Mouse (Mus musculus) 416B (cell line): ENCODE measurements around the gene Gcm1.
"Not testable (repeated sequence)": the region's sequence is repeated elsewhere in the genome, so short reads cannot be mapped to it uniquely, and the experiment has no call there.

Source experiments
- DNase-seq: peaks from one replicate; pipeline ENCODE4 v3.0.0; 2011; ENCODE audit warnings: low read depth

Gcm1 gene

DNA sequence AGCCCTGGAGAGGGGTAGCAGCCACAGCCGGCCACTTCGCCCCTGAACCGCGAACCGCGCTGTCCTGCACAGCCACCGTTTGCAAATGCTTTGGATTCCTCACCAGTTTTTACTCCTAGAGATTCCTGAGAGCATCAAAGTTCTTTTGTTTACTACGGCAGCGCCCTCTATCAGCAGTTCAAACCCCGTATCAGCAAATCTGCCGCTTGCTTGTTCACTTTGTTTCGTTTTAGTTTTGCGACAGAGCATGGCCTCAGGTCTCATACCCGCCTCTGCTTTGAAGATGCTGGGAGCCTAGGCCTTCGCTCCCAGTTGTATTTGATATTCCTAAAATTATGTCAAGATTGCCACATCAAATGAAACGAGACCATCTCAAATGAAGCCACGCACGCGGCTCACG lies 5.0 kb upstream of the Gcm1 start:
- no peak for DNase-seq

DNA sequence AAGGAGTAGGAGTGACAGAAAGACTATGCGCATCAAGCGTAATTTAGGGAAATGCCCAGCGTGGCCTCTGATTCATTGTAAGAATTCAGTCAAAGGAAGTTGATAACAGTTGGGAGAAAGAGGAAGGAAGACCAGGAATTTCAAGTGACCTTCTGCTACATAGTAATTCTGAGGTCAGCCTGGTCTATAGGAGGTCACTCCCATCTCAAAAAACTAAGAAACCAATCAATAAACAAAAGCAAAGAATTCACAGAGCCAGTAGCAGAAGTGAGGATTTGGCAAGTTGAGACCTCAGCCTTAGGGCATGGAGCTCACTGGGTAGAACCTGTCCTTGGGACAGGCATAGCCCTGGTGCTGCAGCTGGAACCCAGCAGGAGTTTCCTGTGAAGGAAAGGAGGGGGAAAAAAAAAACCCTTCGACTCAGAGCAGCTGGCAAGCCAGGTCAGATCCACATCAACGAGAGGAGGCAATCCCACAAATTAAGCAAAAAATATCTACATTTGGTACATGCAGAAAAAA lies 1.2 kb upstream of the Gcm1 start:
- no peak for DNase-seq

DNA sequence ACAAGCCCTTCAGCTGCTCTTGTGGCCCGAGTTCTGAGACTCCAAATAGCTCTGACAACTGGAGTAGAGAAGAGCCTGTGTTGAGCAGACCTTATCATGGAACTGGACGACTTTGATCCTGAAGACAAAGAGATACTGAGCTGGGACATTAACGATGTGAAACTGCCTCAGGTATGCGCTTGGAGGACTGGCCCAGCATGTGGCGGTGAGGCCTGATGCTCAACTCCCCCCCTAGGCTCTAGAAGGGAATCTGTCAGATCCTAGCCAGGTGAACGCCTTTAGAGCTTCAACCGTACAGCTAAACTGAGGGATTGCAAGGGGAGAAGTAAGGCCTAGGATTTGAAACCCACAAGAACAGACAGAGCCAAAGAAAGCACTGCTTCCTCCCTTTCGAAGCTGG lies 2.1 kb downstream of the Gcm1 start:
- DNase-seq = no peak

DNA sequence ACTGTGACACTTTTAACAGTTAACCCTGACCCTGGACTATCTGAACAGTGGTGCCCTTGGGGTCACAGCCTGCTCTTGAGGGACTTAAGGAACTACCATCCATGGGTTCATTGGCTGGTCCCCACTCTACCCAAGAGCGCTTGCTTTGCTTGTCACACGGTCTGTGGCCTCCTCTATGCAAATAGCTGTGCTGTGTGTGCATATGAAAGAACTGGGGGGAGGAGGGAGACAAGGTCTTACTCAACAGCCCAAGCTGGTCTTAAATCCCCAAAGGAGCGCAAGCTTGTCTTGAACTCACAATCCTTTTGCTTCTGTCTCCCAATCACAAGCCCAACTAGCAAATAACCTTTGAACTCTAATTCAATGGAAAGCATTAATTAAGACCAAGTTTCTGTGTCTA lies 2.6 kb downstream of the Gcm1 start:
- DNase-seq = no peak

DNA sequence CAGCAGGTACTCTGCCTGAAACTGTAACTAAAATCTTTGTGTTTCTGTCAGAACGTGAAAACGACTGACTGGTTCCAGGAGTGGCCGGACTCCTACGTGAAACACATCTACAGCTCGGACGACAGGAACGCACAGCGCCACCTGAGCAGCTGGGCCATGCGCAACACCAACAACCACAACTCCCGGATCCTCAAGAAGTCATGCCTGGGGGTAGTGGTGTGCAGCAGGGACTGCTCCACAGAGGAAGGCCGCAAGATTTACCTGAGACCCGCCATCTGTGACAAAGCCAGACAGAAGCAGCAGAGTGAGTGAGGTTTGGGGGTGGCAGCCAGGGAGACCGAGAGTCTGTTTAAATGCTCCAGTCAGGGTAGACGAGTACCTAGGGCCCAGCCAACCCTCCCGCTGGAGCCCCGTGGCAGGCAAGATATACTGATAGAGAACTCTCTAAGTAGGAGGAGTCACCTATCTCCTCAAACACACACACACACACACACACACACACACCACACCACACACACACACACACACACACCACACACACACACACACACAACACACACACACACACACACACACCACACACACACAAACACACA lies 7.9 kb downstream of the Gcm1 start:
- no peak for DNase-seq

DNA sequence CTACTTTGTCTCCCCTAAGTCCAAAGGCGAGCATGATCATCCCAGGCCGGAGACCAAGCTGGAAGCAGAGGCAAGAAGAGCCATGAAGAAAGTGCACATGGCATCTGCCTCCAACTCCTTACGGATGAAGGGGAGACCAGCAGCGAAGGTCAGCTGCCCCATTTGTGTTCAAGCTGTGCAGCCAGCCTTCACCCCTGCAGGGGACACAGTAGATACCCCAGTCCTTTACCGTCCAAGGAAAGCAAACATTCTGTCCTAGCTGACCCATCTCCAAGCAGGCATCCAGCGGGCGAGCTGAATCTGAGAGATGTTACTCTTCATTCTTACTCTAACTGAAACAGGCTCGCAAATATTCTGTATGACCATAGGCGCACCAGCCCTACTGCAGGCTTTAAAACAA lies 10.7 kb downstream of the Gcm1 start:
- no peak for DNase-seq

DNA sequence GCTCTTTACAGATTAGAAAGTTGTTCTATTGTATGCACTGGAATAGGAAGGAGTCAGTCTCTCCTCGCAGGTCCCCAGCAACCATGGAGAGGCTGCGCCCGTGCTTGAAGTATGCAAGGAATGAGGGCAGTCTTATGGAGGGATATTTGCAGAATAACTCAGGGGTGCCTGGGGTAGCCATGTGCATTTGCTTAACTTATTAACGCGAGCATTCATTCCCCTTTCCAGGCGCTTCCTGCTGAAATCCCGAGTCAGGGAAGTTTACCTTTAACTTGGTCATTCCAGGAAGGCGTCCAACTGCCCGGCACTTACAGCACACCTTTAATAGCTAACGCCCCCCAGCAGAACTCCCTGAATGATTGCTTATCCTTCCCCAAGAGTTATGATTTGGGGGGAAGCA lies 12.4 kb downstream of the Gcm1 start:
- no peak for DNase-seq

DNA sequence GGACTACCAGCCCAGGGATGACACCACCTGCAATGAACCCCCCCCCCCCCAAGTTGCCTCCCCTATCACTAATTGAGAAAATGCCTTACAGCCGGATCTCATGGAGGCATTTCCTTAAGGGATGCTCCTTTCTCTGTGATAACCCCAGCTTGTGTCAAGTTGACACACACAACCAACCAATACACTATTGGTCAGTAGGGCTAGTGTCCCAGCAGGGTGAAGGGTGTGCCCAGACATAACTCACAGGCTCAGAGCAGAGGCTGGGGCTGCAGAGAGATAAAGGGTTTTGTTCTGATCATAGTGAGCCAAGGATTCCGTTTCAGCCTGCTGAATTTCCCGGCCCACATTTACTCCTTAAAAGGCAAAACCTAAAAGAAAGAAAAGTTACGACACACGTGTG lies 18.8 kb downstream of the Gcm1 start:
- no peak for DNase-seq

DNA sequence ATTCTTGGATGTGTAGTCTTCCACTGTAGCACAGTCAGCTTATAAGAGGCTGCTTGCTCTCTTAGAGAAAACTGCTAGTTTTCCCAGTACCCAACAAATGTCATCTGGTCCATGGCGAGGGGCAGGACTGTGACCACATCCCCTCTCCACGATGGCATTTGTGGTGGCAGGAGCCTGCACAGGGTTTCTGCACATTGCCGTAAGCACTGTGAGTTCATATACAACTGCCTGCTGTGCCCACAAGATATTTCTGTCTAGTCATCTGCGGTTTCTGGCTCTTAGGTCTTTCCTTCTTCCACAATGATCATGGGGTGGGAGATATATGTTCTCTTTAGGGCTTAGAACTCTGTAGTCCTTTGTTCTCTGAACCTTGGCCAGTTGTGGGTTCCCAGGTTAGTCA lies 19.9 kb downstream of the Gcm1 start:
- DNase-seq = peak; percentile 92

DNA sequence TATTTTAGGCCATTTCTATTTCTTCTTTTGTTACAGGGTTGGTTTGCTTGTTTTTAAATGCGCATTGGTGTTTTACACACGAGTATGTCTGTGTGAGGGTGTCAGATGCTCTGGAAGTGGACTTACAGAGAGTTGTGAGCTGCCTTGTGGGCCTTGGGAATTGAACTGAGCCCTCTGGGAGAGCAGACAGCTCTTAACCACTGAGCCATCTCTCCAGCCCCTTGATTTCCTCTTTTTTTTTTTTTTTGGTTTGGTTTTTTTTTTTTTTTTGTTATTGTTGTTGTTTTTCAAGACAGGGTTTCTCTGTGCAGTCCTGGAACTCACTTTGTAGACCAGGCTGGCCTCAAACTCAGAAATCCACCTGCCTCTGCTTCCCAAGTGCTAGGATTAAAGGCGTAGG lies 21.6 kb downstream of the Gcm1 start:
- DNase-seq = not testable (repeated sequence)

DNA sequence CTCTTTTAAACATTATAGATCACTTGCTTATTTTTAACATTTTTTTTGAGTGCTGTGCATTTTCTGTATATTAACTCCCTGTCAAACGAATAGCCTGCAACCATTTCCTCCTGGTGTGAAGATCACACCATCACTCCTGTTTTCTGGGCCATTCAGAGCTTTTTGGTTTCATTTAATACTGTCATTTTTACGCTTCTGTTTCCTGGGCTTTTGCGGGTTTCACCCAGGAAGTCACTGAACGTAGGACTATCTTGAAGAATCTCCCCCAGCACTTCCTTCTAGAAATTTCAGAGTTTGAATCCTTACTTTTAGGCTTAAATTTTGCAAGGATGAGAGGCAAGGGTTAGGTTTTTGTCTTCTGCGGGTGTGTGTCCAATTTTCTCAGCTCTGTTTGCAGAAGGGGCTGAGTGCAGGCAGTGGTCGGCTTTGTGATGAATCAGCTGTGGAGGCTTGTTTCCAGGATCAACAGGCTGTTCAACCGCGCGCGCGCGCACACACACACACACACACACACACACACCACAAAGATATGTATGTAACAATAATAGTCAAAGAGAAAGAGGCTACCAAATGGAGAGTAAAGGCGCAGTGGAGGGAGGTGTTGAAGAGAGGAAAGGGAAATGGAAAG lies 22.1 kb downstream of the Gcm1 start:
- DNase-seq = peak; percentile 53

DNA sequence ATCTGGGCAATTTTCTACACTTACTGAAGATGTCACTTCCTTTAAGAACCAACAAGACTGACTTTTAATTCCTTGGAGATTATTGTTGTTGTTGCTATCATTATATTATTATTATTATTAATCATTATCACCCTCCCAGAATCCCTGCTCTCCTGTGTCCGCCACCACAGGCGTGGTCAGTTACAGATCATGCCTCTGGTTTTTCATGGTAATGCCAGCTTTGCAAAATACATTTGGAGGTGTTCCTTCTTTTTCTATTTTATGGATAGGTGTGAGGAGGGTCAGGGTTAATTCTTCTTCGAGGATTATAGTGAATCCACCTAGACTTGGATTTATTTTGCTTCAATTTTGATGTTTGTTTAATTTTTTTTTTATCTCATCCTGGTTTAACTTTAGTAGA lies 23.5 kb downstream of the Gcm1 start:
- no peak for DNase-seq

DNA sequence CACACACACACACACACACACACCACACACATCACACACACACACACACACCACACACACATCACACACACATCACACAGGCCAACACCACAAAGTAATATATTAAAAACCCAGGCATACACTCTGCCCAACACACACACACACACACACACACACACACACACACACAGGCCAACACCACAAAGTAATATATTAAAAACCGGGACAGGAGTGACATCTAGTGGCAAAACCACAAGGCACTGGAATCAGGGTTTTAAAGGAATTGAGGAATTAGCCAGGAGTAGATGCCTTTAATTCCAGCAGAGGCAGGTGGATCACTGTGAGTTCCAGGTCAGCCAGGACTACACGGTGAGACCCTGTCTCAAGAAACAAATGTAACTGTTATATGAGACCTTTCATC lies 26.5 kb downstream of the Gcm1 start:
- peak; percentile 58 for DNase-seq

DNA sequence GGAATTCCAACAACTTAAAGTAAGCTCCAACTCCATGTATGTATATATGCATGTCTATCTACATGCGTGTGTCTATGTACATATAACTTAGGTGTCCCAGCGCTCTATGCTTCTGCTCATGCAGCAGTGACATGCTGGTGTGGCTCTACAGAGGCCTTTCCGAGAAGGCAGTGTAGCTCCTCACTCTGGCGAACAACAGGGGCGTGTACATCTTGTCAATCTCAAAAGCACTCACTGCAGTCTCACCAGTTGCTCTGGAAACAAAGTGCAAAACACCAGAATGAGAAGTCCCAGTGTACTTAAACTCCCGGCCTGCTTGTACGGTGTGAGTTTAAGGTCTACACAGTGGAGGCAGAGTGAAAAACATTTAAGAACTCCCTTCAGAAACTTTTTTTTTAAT lies 30.1 kb downstream of the Gcm1 start:
- DNase-seq = no peak

DNA sequence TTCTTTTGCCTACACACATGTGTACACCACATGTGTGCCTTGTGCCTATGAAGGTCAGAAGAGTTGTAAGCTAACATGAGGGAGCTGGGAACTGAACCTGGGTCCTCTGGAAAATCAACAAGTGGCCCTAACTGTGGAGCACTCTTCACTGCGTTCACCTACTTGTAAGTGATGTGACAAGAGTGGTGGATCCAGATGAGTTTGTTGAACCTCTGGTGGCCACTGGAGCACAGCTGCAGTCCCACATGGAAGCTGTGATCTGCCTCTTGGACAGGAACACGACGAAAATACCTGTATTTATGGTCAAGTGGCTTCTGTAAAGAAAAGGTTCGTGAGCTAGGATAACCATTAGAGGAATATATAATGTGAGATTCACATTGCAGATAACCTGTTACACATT lies 32.6 kb downstream of the Gcm1 start:
- DNase-seq = no peak

DNA sequence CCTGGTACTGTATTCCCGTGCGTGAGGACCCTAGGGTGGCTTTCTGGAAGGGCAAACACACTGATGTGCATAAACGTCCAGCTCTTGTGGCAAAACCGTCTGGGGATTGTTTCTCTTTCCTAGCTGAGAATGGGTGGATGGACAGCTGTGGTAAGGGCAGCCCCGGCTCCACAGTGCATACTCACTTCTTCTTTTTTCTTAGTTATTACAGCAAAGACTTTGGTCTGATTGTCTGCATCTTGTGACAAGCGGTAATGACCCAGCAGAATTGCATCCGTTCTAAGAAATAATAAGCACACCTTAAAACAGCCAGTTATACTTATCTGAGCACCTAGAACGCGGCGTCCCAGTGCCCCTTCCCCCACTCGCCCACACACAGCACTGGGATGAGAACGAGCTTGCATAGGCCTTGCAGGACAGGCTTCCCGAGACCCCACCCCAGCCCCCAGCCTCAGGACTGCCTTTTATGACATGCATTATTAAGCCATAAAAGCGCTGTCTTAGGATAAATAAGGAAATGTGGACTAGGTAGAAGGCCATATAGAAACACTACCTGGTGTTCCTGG lies 34.1 kb downstream of the Gcm1 start:
- DNase-seq = no peak

DNA sequence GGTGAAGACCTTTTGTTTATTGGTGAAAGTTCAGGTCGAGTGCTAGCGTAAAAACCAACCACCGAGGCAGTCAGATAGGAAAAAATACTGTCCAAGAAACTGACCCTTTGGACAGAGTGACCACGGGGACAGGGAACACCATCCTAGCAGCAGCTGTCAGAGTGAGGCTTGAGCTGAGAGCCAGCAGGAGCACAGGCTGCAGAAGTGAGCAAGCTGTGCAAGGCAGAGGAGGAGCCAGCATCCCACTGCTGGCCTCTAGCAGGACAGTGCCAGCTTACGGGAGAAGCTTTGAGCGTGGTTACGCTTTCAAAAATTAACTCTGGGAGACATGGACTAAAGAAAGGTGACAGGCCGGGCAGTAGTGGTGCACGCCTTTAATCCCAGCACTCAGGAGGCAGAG lies 36.0 kb downstream of the Gcm1 start:
- no peak for DNase-seq

DNA sequence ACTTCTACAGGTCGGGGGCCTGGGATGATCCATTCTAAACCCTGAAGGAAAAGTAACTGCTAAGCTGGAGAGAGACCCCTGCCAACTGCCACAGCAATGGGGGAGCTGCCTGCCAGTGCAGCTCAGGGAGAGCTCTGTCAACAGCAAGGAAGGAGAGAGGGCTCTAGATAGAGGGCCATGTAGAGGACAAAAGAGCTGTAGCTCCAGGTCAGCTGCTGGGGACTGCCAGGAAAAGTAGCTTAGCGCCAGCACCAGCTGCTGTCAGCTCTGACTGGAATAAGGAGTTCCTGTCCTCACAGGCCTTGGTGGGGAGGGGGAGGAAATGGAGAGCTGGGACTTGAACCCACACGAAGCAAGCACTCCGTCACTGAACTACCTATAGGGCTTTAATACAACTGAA lies 36.8 kb downstream of the Gcm1 start:
- no peak for DNase-seq

DNA sequence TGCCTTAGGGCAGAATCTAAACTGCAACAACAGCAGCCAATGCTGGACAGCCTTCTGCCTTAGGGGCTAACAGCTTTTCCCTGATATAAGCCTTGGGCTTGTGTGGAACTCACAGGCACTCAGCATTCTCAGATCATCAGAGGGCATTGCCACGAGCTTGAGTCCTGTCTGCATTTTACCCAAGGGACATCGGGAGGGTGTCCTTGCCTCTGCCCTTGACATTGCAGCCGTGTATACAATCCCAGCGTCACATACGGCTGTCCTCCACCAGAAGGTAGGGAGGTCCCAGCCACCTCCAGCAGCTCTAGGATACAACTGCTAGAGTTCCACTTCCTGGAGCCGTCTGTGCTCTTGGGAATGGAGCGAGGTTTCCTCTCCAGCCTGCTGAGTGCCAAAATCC lies 37.2 kb downstream of the Gcm1 start:
- no peak for DNase-seq

DNA sequence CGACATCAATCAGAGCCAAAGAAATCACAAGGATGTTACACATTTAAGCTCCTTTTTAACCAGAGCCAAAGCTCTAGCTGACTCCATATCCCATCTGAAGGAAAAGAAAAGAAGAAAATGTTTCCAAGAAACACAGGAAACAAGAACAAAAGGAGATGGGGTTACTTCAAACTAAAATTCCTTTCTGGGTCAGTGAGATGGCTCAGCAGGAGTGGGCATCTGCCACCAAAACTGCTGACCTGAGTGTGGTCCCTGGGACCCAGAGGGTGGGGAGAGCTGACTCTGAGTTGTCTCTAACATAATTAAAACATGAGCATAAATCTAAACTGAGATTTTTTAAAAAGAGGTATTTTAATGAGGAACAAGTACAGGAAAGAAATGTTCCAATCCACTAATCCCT lies 38.2 kb downstream of the Gcm1 start:
- DNase-seq = no peak

DNA sequence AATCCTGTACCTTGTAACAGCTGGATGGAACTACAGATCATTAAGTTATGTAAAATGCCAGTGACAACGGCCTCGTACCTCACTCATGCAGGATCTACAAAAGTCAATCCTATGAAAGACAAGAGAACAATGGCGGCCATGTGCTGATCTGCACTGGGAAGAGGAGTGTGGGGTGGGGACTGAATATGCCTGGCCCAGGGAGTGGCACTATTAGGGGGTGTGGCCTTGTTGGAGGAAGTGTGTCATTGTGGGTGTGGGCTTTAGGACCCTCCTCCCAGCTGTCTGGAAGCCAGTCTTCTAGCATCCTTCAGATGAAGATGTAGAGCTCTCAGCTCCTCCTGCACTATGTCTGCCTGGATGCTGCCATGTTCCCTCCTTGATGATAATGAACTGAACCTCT lies 38.9 kb downstream of the Gcm1 start:
- DNase-seq = no peak

DNA sequence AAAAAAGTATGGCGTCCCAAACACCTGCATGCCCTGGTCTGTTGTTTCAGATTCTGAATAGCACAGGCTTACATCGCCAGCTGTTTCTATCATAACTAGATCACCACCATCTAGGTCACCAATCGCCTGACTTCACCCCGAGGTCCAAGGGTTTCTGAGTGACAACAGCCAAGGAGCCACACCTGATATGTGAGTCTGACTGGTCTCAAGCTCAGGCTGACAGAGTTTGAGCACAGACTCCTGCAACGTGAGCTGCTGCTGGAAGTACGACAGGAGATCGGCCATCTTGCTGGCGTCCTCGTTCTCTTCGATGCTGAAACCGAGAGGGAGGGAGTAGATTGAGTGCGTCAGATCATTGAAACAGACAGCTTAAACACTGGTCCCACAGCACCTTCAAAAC lies 44.0 kb downstream of the Gcm1 start:
- no peak for DNase-seq

DNA sequence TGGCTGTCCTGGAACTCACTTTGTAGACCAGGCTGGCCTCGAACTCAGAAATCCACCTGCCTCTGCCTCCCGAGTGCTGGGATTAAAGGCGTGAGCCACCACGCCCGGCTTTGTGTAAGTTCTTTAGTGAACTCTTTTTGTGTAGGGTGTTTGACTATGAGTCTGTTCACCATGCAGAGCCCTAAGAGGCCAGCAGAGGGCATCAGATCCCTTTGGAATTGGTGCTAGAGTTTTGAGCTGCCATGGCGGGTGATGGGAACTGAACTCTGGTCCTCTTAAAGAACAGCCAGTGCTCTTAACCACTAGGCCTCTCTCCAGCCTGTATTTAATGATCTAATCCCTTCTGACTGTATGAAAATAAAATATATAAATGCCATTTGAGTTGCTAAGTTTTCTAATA lies 44.7 kb downstream of the Gcm1 start:
- DNase-seq = peak; percentile 48

DNA sequence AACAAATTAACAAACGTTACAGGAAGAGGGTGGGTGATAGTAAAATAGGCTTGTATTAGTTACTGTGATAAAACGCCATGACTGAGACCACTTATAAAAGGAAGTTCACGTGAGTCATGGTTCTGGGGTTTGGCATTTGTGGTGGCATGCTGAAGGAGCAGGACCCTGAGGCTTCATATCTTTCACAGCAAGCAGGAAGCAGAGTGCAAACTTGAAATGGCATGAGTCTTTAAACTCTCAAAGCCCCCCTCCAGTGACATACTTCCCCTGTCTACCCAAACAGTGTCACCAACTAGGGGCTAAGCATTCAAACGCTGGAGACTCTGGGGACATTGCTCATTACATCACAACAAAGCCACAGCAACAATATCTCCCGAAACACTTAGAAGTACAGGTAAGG lies 49.2 kb downstream of the Gcm1 start:
- peak; percentile 99 for DNase-seq
